Comparison of ENCODE assay signal across 8 mouse cellular contexts in genomic region chr6:84697474-84698287, GRCm38 (mm10).
DNase-seq lines count a peak whose midpoint lies in the region; ATAC-seq lines count a peak whose summit lies in the region.

No protein-coding gene starts in this region.

- peak; percentile 37 for ATAC-seq in embryonic facial prominence, embryonic 14.5 days (ENCODE audit: low read depth)
- 0 out of 2 replicates have a peak, but pooled peaks have one; percentile 14 for ATAC-seq in megakaryocyte progenitor cell, adult 5-6 weeks (replicated peaks; ENCODE audit: poor library complexity)
- ATAC-seq in hindbrain, embryonic 14.5 days (ENCODE audit: low FRiP score): no peak
- ATAC-seq in erythroid progenitor cell, adult 5-6 weeks (replicated peaks; ENCODE audit: low FRiP score, poor library complexity, severe bottlenecking): no peak

- peaks cover 24% of the 10 kb centered on the region for H3K4me1 ChIP-seq in embryonic facial prominence, embryonic 14.5 days (ENCODE audit: control insufficient read depth, insufficient read depth, low read length)
- peaks cover 7% of the 10 kb centered on the region; the same call in 1 of the 2 replicates for H3K4me1 ChIP-seq in hindbrain, embryonic 14.5 days (replicated peaks; ENCODE audit: control insufficient read depth, insufficient read depth, low read length)

- H3K4me3 ChIP-seq in embryonic facial prominence, embryonic 14.5 days (ENCODE audit: low read depth, low read length): no peak overlapping the region
- H3K4me3 ChIP-seq in hindbrain, embryonic 14.5 days (replicated peaks; ENCODE audit: low read length): no peak overlapping the region

- H3K4me2 ChIP-seq in embryonic facial prominence, embryonic 14.5 days (ENCODE audit: low read depth, low read length): no peak overlapping the region
- no peak overlapping the region for H3K4me2 ChIP-seq in hindbrain, embryonic 14.5 days (replicated peaks)

- no peaks in the 10 kb centered on the region for H3K27me3 ChIP-seq in embryonic facial prominence, embryonic 14.5 days (replicated peaks; ENCODE audit: control insufficient read depth, insufficient read depth, low read length)
- H3K27me3 ChIP-seq in hindbrain, embryonic 14.5 days (ENCODE audit: control insufficient read depth, insufficient read depth, low read length): no peaks in the 10 kb centered on the region

- 38% methylated on average over 9 of the region's 9 CpGs for WGBS in embryonic facial prominence, embryonic 14.5 days
- 42% methylated on average over 9 of the region's 9 CpGs for WGBS in hindbrain, embryonic 14.5 days

- H3K27ac ChIP-seq in embryonic facial prominence, embryonic 14.5 days (replicated peaks; ENCODE audit: low read depth, low read length): no peak overlapping the region
- H3K27ac ChIP-seq in hindbrain, embryonic 14.5 days: no peak overlapping the region

- H3K9ac ChIP-seq in embryonic facial prominence, embryonic 14.5 days (ENCODE audit: low read depth, low read length): no peak overlapping the region
- no peak overlapping the region for H3K9ac ChIP-seq in hindbrain, embryonic 14.5 days

- peak; percentile 64 for DNase-seq in adipocyte (ENCODE audit: low spot score)
- peak; percentile 53 for DNase-seq in embryonic facial prominence, embryonic 14.5 days (ENCODE audit: low spot score)
- peak; percentile 40 for DNase-seq in kidney, adult 11 months
- DNase-seq in natural killer cell, adult 2 months (ENCODE audit: low spot score in 2 of 2): no peak
- DNase-seq in layer of hippocampus, adult 9-11 months: no peak
- DNase-seq in hindbrain, embryonic 14.5 days (ENCODE audit: low spot score): no peak

- no peaks in the 10 kb centered on the region for H3K9me3 ChIP-seq in embryonic facial prominence, embryonic 14.5 days (ENCODE audit: control insufficient read depth, low read length)
- no peaks in the 10 kb centered on the region for H3K9me3 ChIP-seq in hindbrain, embryonic 14.5 days (ENCODE audit: control insufficient read depth, low read length)

- no peaks in the 10 kb centered on the region for H3K36me3 ChIP-seq in embryonic facial prominence, embryonic 14.5 days (ENCODE audit: control insufficient read depth, insufficient read depth, low read length)
- H3K36me3 ChIP-seq in hindbrain, embryonic 14.5 days (replicated peaks; ENCODE audit: control insufficient read depth, insufficient read depth): no peaks in the 10 kb centered on the region

Comparison
In these comparisons a context has a peak if more than half of its experiments do, and no peak if none do; other contexts are left out.
1. DNase-seq: peak in adipocyte (single experiment), embryonic facial prominence, embryonic 14.5 days (single experiment) and kidney, adult 11 months (single experiment); none in natural killer cell, adult 2 months (0 of 2), layer of hippocampus, adult 9-11 months (single experiment) and hindbrain, embryonic 14.5 days (single experiment).
2. ATAC-seq: peak in embryonic facial prominence, embryonic 14.5 days (single experiment) and megakaryocyte progenitor cell, adult 5-6 weeks (single experiment); none in hindbrain, embryonic 14.5 days (single experiment) and erythroid progenitor cell, adult 5-6 weeks (single experiment).